Mouse (Mus musculus) hematopoietic stem cell, adult 5-6 weeks (primary cell): ENCODE measurements at regions not wholly inside any gene's neighbourhood (a gene's known extent, or its start where the extent isn't known, plus 50 kb on each side); places are given as distances from the start of the nearest gene placed in this dataset.

Source experiments
- ATAC-seq, 2 experiments: fragments of 125-278 bp in 1 of 2; replicated peaks in 1 of 2; 2 replicates each; pipeline ENCODE4 v1.8.0; 2016 to 2017; ENCODE audit warnings: inconsistent platforms in 2 of 2, mild to moderate bottlenecking in 2 of 2, moderate number of reproducible peaks in 2 of 2, low read depth in 1 of 2, moderate TSS enrichment in 1 of 2; ENCODE audit not compliant: low FRiP score in 2 of 2, poor library complexity in 2 of 2, severe bottlenecking in 2 of 2, insufficient read depth in 1 of 2, low TSS enrichment in 1 of 2

DNA sequence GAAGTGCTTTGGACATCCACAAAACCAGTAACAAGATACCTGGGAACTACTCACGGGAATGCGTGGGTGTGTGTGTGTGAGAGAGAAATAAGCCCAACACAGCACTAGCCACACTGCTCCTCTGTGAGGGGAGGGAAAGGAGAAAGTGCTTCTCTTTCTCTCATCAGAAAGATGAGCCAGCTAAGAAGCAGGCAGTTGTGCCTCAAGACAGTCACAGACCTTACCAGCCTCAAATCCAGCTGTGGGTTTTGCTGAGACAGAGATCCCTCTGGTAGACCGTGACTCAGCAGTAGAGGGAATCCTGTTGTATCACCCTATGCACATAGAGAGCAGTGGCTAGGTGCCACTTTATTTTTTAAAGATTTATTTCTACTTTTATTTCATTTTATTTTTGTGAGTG lies 326.7 kb upstream of the Slc30a5 start:
- ATAC-seq, result no peak

- ATAC-seq, result no peak
These were observed 320.5 kb upstream of the Slc30a5 start for GRCm38 (mm10) chr13:101153760-101154159.

DNA sequence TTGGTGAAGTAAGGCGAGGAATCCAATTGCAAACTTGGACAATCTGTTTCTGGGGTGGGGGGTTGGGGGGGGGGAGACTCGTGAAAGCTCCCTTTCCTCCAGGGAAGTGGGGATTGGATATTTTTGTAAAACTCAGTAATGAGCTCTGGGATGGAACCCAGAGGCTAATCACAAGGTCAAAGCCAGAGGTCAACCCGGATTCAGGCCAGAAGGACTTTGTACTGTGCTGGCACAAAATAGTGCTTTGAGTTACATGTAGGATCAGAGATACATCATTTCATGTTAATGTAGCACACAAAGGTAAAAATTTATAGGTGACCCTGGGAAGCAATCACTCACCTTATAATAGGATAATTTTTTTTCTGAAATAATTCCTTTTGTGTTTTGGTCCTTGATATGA lies 309.5 kb upstream of the Slc30a5 start:
- no peak for ATAC-seq

GRCm38 (mm10) chr13:101142104-101142735 lies 309.0 kb upstream of the Slc30a5 start:
- no peak for ATAC-seq

- ATAC-seq, result no peak
These were observed 296.2 kb upstream of the Slc30a5 start for GRCm38 (mm10) chr13:101129466-101129865.

DNA sequence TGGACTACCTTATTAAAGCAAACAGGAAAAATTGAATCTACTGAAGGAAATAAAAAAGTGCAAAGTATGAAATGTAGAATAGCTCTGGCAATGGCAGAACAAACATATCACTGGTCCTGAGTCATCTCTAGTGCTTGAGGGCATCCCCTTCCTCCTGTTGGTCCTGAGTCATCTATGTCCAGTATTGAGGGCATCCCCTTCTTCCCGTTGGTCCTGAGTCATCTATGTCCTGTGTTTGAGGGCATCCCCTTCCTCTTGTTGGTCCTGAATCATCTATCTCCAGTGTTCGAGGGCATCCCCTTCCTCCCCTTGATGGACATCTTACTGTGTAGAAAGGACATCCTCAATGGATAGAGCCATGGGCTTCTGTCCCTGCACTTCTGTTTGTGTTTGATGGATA lies 294.6 kb upstream of the Slc30a5 start:
- ATAC-seq, result no peak

- no peak for ATAC-seq
These were observed 294.0 kb upstream of the Slc30a5 start for GRCm38 (mm10) chr13:101127262-101127661.

- no peak for ATAC-seq
These were observed 284.1 kb upstream of the Slc30a5 start for GRCm38 (mm10) chr13:101117311-101117710.

DNA sequence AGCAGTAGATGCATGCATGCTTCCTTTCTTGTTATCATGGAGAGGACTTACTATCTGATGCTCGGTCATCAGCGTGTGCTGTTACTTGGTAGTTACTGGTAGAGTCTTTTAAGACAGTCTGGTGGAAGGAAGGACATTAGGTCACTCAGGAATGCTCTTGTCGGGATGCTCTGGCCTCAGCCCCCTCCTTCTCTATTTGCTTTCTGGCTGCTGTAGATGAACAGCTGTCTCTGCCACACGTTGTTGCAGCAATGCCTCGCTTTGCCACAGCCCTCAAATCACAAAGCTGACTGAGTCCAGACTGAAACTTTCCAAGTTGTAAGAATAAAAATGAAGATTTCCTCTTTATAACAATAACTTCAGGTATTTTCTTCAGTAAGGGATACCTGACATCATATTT lies 282.1 kb upstream of the Slc30a5 start:
- no peak for ATAC-seq

DNA sequence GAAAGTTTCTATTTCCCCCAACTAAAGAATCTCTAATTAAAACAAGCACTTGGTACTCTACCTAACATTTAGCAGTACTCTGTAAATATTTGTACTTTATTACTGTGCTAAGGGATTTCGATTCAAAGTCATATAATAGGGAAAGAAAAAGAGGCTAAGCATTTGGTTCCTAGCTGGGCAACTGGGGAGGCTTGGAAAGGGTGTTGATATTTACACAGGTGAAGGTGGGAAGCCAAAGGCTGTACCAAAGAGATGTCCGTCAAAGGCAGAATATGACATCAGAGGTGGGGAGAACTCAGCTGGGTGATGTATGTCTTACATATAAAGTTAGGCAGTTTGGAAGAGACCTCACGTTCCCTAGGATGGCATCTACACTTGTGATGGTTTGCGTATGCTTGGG lies 278.9 kb upstream of the Slc30a5 start:
- no peak for ATAC-seq

- no peak for ATAC-seq
These were observed 278.5 kb upstream of the Slc30a5 start for GRCm38 (mm10) chr13:101111773-101112172.

- ATAC-seq, result no peak
These were observed 267.4 kb upstream of the Slc30a5 start for GRCm38 (mm10) chr13:101100621-101101020.

DNA sequence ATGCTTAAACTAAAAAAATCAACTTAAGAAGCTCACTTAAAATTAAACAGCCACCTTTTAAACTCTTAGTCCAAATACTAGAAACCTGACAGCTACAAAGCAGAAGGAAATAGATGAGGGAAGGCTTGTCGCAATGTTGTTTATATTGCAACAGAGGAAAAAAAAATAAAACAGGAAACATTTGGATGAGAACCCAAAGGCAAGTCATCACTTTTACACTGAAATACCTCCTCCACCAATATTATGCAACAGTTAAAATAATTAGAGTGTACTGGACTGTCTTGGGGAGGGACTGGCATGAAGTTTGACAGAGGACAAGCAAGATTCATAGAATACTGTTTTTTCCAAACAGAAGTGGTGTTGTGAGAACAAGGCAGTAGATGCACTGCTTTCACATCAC lies 263.6 kb upstream of the Slc30a5 start:
- ATAC-seq, result no peak

- no peak for ATAC-seq
These were observed 263.0 kb upstream of the Slc30a5 start for GRCm38 (mm10) chr13:101096221-101096620.

DNA sequence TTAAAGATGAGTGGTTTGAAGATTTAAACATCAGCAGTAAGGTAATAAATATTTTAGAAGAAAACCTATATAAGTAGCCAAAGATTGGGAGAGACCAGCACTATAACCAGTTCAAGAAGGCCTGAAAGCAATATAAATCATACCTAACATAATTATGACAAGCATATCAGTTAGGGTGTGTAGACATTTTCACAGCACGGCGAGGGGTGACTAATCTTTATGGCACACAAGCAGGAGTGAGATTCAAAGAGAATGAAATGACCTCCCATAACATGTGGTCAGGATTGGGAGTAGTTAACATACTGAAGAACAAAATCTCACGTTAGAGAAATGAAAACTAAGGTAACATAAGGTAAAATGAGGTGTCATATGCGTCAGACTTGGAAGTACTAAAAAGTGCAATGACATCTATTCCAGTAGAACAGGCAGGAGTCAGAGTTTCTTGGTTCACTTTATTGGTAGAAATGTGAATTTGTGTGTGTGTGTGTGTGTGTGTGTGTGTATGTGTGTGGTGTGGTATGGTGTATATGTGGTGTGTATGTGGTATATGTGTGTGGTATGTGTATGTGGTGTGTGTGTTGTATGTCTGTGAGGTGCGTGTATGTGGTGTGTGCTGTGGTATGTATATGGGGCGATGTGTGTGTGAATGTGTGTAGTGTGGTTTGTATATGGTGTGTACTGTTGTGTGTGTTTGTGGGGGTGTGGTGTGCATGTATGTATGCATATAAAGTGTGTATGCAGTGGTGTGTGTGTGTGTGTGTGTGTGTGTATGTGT lies 262.0 kb upstream of the Slc30a5 start:
- no peak for ATAC-seq

DNA sequence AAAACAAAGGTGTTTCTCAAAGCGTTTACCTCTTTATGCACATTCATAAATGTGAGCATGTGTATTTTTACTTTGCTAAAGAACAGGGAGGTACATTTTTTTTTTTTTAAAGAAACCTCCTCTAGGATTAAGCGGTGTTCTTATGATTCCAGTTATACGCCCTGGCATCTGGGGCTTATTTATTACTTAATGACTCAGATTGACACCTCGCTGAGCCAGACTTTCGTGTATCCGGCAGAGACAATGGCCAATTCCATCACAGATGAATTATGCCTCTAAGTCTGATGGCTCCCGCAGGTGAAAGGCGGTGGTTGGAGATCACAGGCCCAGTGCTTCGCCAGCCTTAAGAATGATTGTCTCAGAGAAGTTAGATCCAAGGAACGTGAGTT lies 259.5 kb upstream of the Slc30a5 start:
- no peak for ATAC-seq

GRCm38 (mm10) chr13:101092033-101092742 lies 259.0 kb upstream of the Slc30a5 start:
- ATAC-seq, result no peak

DNA sequence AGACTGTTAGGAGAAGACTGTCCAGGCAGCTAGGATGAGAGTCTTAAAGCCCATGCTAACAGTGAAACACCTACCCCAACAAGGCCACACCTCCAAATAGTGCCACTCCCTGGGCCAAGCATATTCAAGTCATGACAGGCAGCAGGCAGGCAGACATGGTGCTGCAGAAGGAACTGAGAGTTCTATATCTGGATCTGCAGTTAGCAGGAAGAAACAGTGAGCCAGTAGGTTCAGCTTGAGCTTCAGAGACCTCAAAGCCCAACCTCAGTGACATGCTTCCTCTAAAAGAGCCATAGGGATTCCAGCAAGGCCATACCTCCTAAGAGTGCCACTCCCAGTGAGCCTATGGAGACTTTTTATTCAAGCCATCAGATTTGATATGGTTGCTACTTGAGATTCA lies 252.0 kb upstream of the Slc30a5 start:
- ATAC-seq, result no peak
